Mouse (Mus musculus) heart, postnatal 0 days (tissue): Measurements from ENCODE around the gene Ap5b1.

Experiments used
- CTCF ChIP-seq: IDR thresholded peaks from 2 replicates; pipeline ENCODE4 v1.5.1; 2016; ENCODE audit warnings: antibody characterized with exemption, control low read depth, low read depth
- EP300 ChIP-seq: IDR thresholded peaks from 2 replicates; pipeline ENCODE4 v1.6.1; 2016; ENCODE audit warnings: antibody characterized with exemption, low read depth

DNA sequence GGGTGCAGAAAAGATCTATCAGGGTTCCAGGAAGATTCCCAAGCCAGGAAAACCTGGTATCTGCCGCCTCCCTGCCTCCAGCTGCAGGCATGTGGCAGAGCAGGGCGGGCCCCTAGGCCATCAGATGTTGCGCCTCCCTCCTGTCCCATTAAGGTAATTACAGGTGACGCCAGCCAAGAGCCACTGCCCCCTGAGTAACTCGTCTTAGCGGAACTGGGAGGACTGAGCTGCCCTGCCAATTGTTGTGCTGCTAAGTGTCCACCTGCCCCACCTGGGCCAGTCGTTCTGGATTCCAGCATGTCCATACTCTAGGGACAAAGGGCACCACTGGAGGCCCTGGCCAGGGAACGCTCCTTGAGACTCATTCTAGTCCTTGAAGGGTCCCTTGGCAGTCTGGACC, 14.0 kb upstream of the Ap5b1 start:
- TF ChIP-seq CTCF: no peak
- TF ChIP-seq EP300: no peak
